Mouse (Mus musculus) E14TG2a.4 (cell line): ENCODE data around the gene Olfr1211.

Experiments
- H3K27me3 ChIP-seq: 2 replicates; pipeline ENCODE4 v1.6.1; 2014; ENCODE audit warnings: low read length, control low read depth; ENCODE audit not compliant: insufficient read depth
- H3K36me3 ChIP-seq: 2 replicates; pipeline ENCODE4 v1.6.1; 2014; ENCODE audit warnings: low read length, control low read depth; ENCODE audit not compliant: insufficient read depth
- H3K4me1 ChIP-seq: replicated peaks from 2 replicates; pipeline ENCODE4 v1.6.1; 2014; ENCODE audit warnings: low read depth, low read length, control low read depth
- H3K4me3 ChIP-seq: replicated peaks from 2 replicates; pipeline ENCODE4 v1.5.1; 2014; ENCODE audit warnings: mild to moderate bottlenecking, low read length
- H3K9me3 ChIP-seq: 2 replicates; pipeline ENCODE4 v1.6.1; 2014; ENCODE audit warnings: low read length, control low read depth
- CTCF ChIP-seq: conservative IDR thresholded peaks from 2 replicates; pipeline ENCODE4 v1.5.1; 2014; ENCODE audit warnings: low read length
- NANOG ChIP-seq: IDR thresholded peaks from 2 replicates; pipeline ENCODE4 v1.6.1; 2014; ENCODE audit warnings: borderline replicate concordance, low read length, mixed read lengths
- POU5F1 ChIP-seq: IDR thresholded peaks from 2 replicates; pipeline ENCODE4 v1.6.1; 2014; ENCODE audit warnings: low read length, borderline replicate concordance

Olfr1211 gene

GRCm38 (mm10) chr2:88938011-88938410 is at the start of gene Olfr1211:
Gene Olfr1211 (minus strand): TSS chr2:88938111.
- Histone ChIP-seq H3K4me1 (no peaks in the 10 kb centered on the region), H3K9me3 (no peaks in the 10 kb centered on the region), H3K4me3 (no peak within 1 kb of the TSS), H3K27me3 (no peaks in the 10 kb centered on the region), H3K36me3 (no peaks in the 10 kb centered on the region)
- TF ChIP-seq CTCF (no peak), NANOG (no peak), POU5F1 (no peak)

GRCm38 (mm10) chr2:88980181-88980580 is 42.3 kb upstream of the Olfr1211 start, which contains the start of gene Gm13762:
Gene Gm13762 (minus strand): TSS chr2:88980281.
- Histone ChIP-seq H3K36me3 (no peaks in the 10 kb centered on the region), H3K4me1 (no peaks in the 10 kb centered on the region), H3K9me3 (no peaks in the 10 kb centered on the region), H3K4me3 (no peak within 1 kb of the TSS), H3K27me3 (no peaks in the 10 kb centered on the region)
- TF ChIP-seq POU5F1 (no peak), CTCF (no peak), NANOG (no peak)

- no peaks in the 10 kb centered on the region for H3K27me3 ChIP-seq
- no peaks in the 10 kb centered on the region for H3K4me1 ChIP-seq
- no peak within 1 kb of the TSS for H3K4me3 ChIP-seq
- TF ChIP-seq POU5F1 (no peak), NANOG (no peak), CTCF (no peak)
- no peaks in the 10 kb centered on the region for H3K9me3 ChIP-seq
- H3K36me3 ChIP-seq: no peaks in the 10 kb centered on the region
Measured at GRCm38 (mm10) chr2:88953669-88954068, 15.8 kb upstream of the Olfr1211 start, which contains the start of gene Olfr1212. Gene Olfr1212 (plus strand): TSS chr2:88953969.

GRCm38 (mm10) chr2:88915057-88915456 is 22.9 kb downstream of the Olfr1211 start, which contains the start of gene Olfr1209:
Gene Olfr1209 (minus strand): TSS chr2:88915157.
- H3K4me1 ChIP-seq: no peaks in the 10 kb centered on the region
- TF ChIP-seq NANOG: no peak
- no peak for TF ChIP-seq POU5F1
- no peak for TF ChIP-seq CTCF
- no peaks in the 10 kb centered on the region for H3K36me3 ChIP-seq
- H3K4me3 ChIP-seq: no peak within 1 kb of the TSS
- H3K9me3 ChIP-seq: no peaks in the 10 kb centered on the region
- H3K27me3 ChIP-seq: no peaks in the 10 kb centered on the region

GRCm38 (mm10) chr2:88902211-88902610 is 35.7 kb downstream of the Olfr1211 start, which contains the start of gene Olfr1208:
Gene Olfr1208 (minus strand): TSS chr2:88902311.
- Histone ChIP-seq H3K27me3 (no peaks in the 10 kb centered on the region), H3K9me3 (no peaks in the 10 kb centered on the region), H3K4me1 (no peaks in the 10 kb centered on the region), H3K4me3 (no peak within 1 kb of the TSS), H3K36me3 (no peaks in the 10 kb centered on the region)
- no peak for TF ChIP-seq POU5F1
- no peak for TF ChIP-seq CTCF
- no peak for TF ChIP-seq NANOG
